Mouse (Mus musculus): Measurements from ENCODE around the gene Gm6020. TPM values are rescaled to one million over a fixed set of nuclear protein-coding genes. Genes with fewer than 3 reads are reported as not detected.

The Gm6020 gene
- not detected for polyA plus RNA-seq (2017; shearing (Covaris generic))

DNA sequence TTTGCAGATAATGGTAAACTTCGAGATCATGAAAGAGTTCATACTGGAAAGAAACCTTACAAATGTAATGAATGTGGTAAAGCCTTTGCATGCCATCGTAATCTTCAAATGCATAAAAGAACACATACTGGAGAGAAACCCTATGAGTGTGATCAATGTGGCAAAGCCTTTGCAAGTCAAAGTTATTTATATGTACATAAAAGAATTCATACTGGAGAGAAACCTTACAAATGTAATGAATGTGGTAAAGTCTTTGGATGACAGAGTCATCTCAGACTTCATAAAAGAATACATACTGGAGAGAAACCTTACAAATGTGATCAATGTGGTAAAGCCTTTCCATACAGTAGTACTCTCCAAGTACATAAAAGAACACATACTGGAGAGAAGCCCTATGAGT is at the start of gene Gm6020:
Gene Gm6020, plus strand, starts transcription at position 301 of the 400 bp plus-strand sequence.

DNA sequence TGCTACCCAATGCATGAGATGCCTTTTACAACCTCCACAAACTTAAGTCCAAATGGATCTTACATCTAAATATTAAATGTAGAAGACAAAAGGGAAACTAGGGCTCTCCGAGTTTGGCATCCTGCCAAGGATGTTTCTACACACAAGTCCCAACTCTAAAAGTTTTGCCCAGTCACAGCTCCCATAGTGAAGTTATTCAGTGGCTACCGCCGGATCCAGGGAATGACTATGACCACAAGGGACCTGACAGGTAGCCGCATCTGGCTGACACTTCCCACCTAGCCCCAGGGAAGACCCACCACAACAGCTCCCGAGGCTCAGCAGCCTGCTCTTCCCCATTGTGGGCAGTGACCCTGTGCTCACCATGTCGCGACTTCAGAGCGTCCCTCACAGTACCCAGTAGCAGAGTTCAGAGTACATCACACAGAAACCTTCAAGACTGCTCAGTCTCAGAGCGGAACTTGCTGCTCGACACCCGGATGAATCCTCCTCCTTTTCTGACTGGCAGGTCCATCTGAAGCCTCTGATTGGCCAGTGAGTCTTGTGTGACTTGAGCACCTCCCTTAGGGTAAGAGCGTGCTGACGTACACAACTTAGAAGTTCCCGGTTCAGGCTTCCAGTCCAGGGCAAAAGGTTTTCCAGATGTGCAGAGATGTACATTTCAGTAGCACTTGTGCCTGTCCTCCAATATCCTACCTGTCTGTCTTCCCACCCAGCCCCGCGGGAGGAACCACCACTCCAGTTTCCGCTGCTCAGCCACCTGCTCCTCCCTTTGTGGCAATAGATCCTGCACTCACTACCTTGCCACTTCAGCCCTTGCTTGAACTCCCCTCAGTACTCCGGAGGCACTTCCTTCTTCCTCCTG is 43.1 kb upstream of the Gm6020 start, which contains the start of gene Zfp950:
Gene Zfp950, minus strand, starts transcription at position 499 of the 865 bp plus-strand sequence.

DNA sequence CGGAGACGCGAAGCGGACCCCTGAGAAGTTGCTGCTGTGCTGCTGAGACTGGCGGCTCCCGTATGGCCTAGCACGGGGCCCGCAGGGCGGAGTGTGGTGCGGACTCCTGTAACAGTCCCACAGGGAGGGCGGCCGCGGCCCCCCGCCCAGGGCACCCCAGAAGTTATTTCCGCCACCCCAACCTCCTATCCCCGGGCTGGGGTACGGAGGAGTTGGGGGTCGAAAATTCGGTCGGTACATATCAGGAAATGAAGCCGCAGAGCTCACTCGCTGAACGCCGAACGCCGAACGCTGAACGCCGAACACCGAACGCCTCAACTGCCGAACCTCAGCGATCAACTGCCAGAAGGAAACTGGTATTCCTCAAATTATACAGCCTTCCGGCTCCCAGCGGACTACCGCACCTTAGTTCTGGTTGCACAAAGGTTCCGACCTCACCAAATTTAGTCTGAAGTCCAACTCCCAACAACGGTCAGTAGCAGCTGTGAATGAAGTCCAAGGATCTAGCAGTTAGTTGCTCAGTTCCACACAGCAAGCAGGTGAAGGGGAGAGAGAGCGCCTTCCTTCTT is 7.8 kb upstream of the Gm6020 start, which contains the start of gene Gm7102:
Gene Gm7102, minus strand, starts transcription at position 554 of the 569 bp plus-strand sequence.

DNA sequence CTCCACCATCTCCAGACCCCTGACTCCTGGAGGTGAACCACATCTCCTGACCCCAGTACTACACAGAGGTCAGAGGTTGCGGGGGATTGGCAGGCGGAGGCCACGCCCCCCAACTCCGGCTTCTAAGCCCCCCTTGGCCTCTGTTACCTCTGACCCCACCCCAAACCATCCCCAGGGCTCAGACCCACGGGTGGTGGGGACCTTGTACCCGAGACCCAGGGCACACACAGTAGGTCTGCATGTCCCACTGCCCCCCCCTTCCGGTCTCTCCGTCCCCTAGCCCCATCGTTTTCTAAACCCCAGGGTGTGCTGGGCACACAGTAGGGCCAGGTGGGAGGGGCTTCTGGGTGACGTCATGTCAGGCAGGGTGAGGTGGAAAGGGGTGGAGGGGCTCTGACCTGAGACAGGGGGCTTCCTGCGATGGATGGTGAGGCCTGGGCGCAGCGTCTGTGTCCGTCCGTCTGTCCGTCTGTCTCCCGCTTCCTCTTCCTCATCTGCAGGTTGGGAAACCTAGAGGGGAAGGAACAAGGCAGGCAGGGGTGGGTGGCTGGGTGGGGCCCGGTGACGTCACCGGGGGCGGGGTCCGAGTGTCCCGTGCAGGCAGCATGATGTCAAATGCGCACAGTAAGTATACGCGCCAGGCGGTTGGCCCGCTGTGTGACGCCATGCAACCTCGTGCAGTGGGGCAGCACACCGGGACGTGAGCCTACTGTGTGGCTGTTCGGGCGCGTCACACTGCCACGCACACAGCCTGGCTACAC is 44.4 kb downstream of the Gm6020 start, which contains the start of gene Csf2ra:
Gene Csf2ra, minus strand, starts transcription at position 489 of the 761 bp plus-strand sequence.

Other genes with a start within 250 kb of the Gm6020 start
- 10 to 100 TPM; 43.5 to 45.0 TPM for gene Zfp950, start 43.0 kb upstream of the Gm6020 start, polyA plus RNA-seq (2017; shearing (Covaris generic))
- gene Gm7102, start 7.6 kb upstream of the Gm6020 start, polyA plus RNA-seq (2017; shearing (Covaris generic)), result under 1 TPM; 0.38 to 0.45 TPM
- 10 to 100 TPM in 1 of 2 experiments, 1 to 10 TPM in 1; 8.1 to 12.1 TPM for gene Csf2ra, start 44.5 kb downstream of the Gm6020 start, polyA plus RNA-seq (2017; shearing (Covaris generic))
- gene Gm21060, start 113.2 kb downstream of the Gm6020 start, polyA plus RNA-seq (2017; shearing (Covaris generic)), result not detected

Measured in inflammation-experienced regulatory T-cells (primary cell).